Mouse (Mus musculus): ENCODE results near the gene Oas3.

DNA sequence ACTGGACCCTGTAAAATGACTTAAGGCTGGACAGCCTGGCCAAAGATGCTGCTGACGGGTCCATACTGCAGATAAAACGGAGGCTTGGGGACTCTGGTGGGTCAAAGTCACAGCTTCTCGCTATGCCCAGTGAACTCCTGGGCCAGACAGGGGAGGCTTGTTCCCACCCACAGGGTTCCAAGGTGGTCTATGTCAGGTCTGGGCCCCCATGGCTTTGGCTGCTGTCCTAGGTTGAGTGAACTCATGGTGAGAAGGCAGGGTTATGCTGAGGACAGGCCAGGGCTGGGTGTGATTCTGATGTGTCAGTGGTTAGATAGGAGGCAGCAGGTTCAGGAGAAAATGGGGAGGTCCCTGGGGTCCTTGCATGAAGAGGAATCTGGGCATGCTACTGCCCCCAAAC lies 73.8 kb downstream of the Oas3 start:
- TF ChIP-seq FLI1 (IDR thresholded peaks at IDR 0.05; ENCODE audit: low read length) (no peak), GATA1 (IDR thresholded peaks at IDR 0.05; ENCODE audit: borderline replicate concordance, low read length) (no peak)
